Mouse (Mus musculus): ENCODE results near the gene Wipi1. TPM values are rescaled to one million over a fixed set of nuclear protein-coding genes. Genes with fewer than 3 reads are reported as not detected.
"Not testable (repeated sequence)": the region's sequence is repeated elsewhere in the genome, so short reads cannot be mapped to it uniquely, and the experiment has no call there.

Gene Wipi1
- polyA plus RNA-seq, 1 experiment from 2014 or later, result 10.7 TPM

GRCm38 (mm10) chr11:109634928-109635327, 23.2 kb upstream of the Wipi1 start:
- no peak overlapping the region for H3K27ac ChIP-seq
- 90% methylated on average over 9 of the region's 9 CpGs for WGBS (ENCODE audit: missing documents)
- H3K4me3 ChIP-seq (ENCODE audit: inconsistent target), result no peak overlapping the region
- no peaks in the 10 kb centered on the region for H3K36me3 ChIP-seq (ENCODE audit: inconsistent target)
- no peaks in the 10 kb centered on the region for H3K79me2 ChIP-seq (ENCODE audit: inconsistent target)

DNA sequence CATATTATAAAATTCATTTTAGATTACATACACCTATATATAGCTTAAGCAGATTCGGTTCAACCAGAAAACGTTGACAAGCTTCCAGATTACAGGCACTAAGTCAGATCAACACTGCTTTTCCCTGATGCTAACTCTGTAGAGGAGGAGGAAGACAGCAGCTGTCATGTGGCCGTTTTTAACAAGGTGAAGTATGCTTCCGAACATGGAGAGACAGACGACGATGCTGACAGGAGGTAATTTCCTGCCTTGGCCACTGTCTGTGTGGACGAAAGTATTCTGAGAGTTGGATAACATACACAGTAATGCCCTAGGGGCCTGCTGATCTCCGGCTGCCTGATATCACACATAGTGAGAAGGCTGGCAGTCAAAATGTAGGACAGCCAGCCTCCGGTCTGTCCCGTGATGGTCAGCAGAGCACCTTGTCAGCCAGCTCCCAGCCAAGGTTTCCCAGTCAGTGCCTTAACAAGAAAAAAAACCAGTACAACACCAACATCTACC, 17.3 kb upstream of the Wipi1 start:
- Histone ChIP-seq H3K4me3 (ENCODE audit: inconsistent target) (no peak overlapping the region), H3K36me3 (ENCODE audit: inconsistent target) (no peaks in the 10 kb centered on the region), H3K79me2 (ENCODE audit: inconsistent target) (no peaks in the 10 kb centered on the region), H3K27ac (no peak overlapping the region)
- 91% methylated on average over 10 of the region's 10 CpGs for WGBS (ENCODE audit: missing documents)

- H3K36me3 ChIP-seq (ENCODE audit: inconsistent target), result no peaks in the 10 kb centered on the region
- 91% methylated on average over 3 of the region's 3 CpGs for WGBS (ENCODE audit: missing documents)
- no peak overlapping the region for H3K27ac ChIP-seq
- H3K4me3 ChIP-seq (ENCODE audit: inconsistent target), result no peak overlapping the region
- H3K79me2 ChIP-seq (ENCODE audit: inconsistent target), result no peaks in the 10 kb centered on the region
These were observed 16.3 kb upstream of the Wipi1 start for GRCm38 (mm10) chr11:109628099-109628498.

DNA sequence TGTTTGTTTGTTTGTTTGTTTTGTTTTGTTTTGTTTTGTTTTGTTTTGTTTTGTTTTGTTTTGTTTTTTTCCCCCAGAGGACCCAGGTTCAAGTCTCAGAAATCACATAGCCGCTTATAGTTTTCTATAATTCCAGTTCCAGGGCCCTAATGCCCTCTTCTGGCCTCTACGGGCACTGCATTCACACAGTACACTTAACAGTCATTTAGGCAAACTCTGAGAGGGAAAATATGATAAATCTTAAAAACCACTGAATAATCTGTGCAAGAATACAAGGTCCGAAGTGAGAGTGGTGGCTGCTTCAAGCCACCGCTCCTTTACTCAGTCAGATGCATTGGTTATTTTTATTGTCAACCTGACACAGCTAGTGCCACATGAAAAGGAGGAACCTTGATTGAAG, 15.9 kb upstream of the Wipi1 start:
- Histone ChIP-seq H3K79me2 (ENCODE audit: inconsistent target) (no peaks in the 10 kb centered on the region), H3K27ac (no peak overlapping the region), H3K36me3 (ENCODE audit: inconsistent target) (no peaks in the 10 kb centered on the region), H3K4me3 (ENCODE audit: inconsistent target) (no peak overlapping the region)
- 90% methylated on average over 4 of the region's 4 CpGs for WGBS (ENCODE audit: missing documents)

- H3K27ac ChIP-seq, result no peak overlapping the region
- H3K36me3 ChIP-seq (ENCODE audit: inconsistent target), result no peaks in the 10 kb centered on the region
- WGBS (ENCODE audit: missing documents), result 82% methylated on average over 7 of the region's 7 CpGs
- H3K79me2 ChIP-seq (ENCODE audit: inconsistent target), result no peaks in the 10 kb centered on the region
- no peak overlapping the region for H3K4me3 ChIP-seq (ENCODE audit: inconsistent target)
These were observed 11.5 kb upstream of the Wipi1 start for GRCm38 (mm10) chr11:109623238-109623637.

GRCm38 (mm10) chr11:109622518-109623037, 10.8 kb upstream of the Wipi1 start:
- Histone ChIP-seq H3K27ac (no peak overlapping the region), H3K36me3 (ENCODE audit: inconsistent target) (no peaks in the 10 kb centered on the region), H3K4me3 (ENCODE audit: inconsistent target) (no peak overlapping the region), H3K79me2 (ENCODE audit: inconsistent target) (no peaks in the 10 kb centered on the region)
- 46% methylated on average over 15 of the region's 15 CpGs for WGBS (ENCODE audit: missing documents)

- WGBS (ENCODE audit: missing documents), result 9% methylated on average over 2 of the region's 2 CpGs
These were observed 9.4 kb upstream of the Wipi1 start for GRCm38 (mm10) chr11:109621183-109621582.

DNA sequence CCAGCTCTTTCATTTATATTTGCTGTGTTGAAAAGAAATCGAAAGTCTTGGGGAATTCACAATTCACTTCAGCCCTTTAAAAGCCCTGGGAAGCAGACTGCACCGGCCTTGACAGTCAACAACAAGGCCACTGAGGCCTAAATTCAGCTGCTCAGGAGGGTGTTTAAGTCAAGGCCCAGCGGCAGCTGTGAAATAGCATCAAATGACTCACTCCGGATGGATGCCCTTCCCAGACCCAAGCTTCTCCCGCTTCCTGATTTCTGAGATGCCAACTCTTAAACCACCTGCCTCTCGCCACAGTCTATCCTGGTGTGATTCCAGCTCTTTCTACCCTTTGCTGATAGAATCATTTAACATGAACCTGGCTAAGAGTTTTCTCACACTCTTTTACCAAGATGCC, 8.6 kb upstream of the Wipi1 start:
- WGBS (ENCODE audit: missing documents), result 85% methylated on average over 6 of the region's 6 CpGs
- H3K79me2 ChIP-seq (ENCODE audit: inconsistent target), result no peaks in the 10 kb centered on the region
- H3K36me3 ChIP-seq (ENCODE audit: inconsistent target), result no peaks in the 10 kb centered on the region
- no peak overlapping the region for H3K27ac ChIP-seq
- H3K4me3 ChIP-seq (ENCODE audit: inconsistent target), result no peak overlapping the region

More at GRCm38 (mm10) chr11:109621183-109621582, 9.4 kb upstream of the Wipi1 start:
- H3K27ac ChIP-seq, result no peak overlapping the region
- no peaks in the 10 kb centered on the region for H3K36me3 ChIP-seq (ENCODE audit: inconsistent target)
- no peak overlapping the region for H3K4me3 ChIP-seq (ENCODE audit: inconsistent target)
- no peaks in the 10 kb centered on the region for H3K79me2 ChIP-seq (ENCODE audit: inconsistent target)

GRCm38 (mm10) chr11:109619055-109619454, 7.3 kb upstream of the Wipi1 start:
- H3K27ac ChIP-seq; H3K79me2 ChIP-seq (ENCODE audit: inconsistent target); H3K36me3 ChIP-seq (ENCODE audit: inconsistent target); H3K4me3 ChIP-seq (ENCODE audit: inconsistent target): not testable (repeated sequence)
- WGBS (ENCODE audit: missing documents), result 40% methylated on average over 8 of the region's 8 CpGs

DNA sequence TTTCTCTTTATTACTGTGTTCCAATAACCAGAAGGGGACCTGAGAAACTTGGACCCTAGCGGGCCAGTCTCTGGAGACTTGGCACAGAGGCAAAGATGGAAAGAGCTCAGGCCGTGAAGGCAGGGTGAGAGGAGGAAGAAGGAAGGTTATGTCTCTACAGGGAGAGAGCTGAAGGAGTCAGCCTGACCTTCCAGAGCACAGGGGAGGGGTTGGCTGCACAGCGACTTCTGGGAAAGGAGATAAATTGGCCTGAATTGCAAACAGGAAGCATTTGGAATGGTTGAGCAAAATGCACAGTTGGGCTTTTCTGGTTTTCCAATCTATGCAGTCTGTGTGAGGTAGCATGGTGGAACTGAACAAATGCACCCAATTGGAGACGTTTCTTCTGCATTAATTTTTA, 5.0 kb upstream of the Wipi1 start:
- 45% methylated on average over 4 of the region's 4 CpGs for WGBS (ENCODE audit: missing documents)
- Histone ChIP-seq H3K27ac (peak overlapping the region; percentile 41), H3K79me2 (ENCODE audit: inconsistent target) (no peaks in the 10 kb centered on the region), H3K36me3 (ENCODE audit: inconsistent target) (no peaks in the 10 kb centered on the region), H3K4me3 (ENCODE audit: inconsistent target) (no peak overlapping the region)

DNA sequence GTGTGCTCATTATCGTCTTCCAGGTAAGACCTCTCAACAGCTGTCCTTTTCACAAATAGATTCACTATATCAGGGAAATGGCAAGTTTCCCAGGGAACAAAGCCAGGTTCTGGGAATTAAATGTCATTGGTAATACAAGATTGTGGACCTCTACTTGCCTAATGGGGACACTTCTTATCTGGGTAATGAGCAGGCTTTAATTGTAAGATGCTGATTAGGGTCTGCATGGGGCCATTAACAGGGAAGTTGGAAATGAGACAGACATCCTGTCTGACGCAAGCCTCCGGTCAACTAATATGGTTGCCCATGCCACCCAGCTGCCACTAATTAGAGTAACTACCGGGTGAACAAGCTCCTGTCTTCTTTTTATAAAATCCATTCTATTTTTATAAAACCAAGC, 4.6 kb upstream of the Wipi1 start:
- no peak overlapping the region for H3K4me3 ChIP-seq (ENCODE audit: inconsistent target)

GRCm38 (mm10) chr11:109615286-109615685, 3.5 kb upstream of the Wipi1 start:
- 7% methylated on average over 9 of the region's 9 CpGs for WGBS (ENCODE audit: missing documents)
- H3K79me2 ChIP-seq (ENCODE audit: inconsistent target), result no peaks in the 10 kb centered on the region
- peak overlapping the region; percentile 12; the same call in 1 of the 2 replicates for H3K27ac ChIP-seq
- H3K36me3 ChIP-seq (ENCODE audit: inconsistent target), result no peaks in the 10 kb centered on the region
- H3K4me3 ChIP-seq (ENCODE audit: inconsistent target), result no peak overlapping the region

More for the DNA sequence above, 4.6 kb upstream of the Wipi1 start:
- H3K36me3 ChIP-seq (ENCODE audit: inconsistent target), result no peaks in the 10 kb centered on the region
- H3K79me2 ChIP-seq (ENCODE audit: inconsistent target), result no peaks in the 10 kb centered on the region
- peak overlapping the region; percentile 41 for H3K27ac ChIP-seq
- 50% methylated on average over 4 of the region's 4 CpGs for WGBS (ENCODE audit: missing documents)

GRCm38 (mm10) chr11:109612871-109613529, 1.2 kb upstream of the Wipi1 start:
- Histone ChIP-seq H3K27ac (no peak overlapping the region), H3K79me2 (ENCODE audit: inconsistent target) (no peaks in the 10 kb centered on the region), H3K36me3 (ENCODE audit: inconsistent target) (no peaks in the 10 kb centered on the region), H3K4me3 (ENCODE audit: inconsistent target) (no peak overlapping the region)
- 84% methylated on average over 7 of the region's 7 CpGs for WGBS (ENCODE audit: missing documents)

- Histone ChIP-seq H3K79me2 (ENCODE audit: inconsistent target) (no peaks in the 10 kb centered on the region), H3K4me3 (ENCODE audit: inconsistent target) (peak overlapping the region; percentile 50), H3K36me3 (ENCODE audit: inconsistent target) (no peaks in the 10 kb centered on the region), H3K27ac (no peak overlapping the region)
- under 1% methylated on average over 26 of the region's 26 CpGs for WGBS (ENCODE audit: missing documents)
These were observed 918 bp downstream of the Wipi1 start for GRCm38 (mm10) chr11:109610795-109611302.

DNA sequence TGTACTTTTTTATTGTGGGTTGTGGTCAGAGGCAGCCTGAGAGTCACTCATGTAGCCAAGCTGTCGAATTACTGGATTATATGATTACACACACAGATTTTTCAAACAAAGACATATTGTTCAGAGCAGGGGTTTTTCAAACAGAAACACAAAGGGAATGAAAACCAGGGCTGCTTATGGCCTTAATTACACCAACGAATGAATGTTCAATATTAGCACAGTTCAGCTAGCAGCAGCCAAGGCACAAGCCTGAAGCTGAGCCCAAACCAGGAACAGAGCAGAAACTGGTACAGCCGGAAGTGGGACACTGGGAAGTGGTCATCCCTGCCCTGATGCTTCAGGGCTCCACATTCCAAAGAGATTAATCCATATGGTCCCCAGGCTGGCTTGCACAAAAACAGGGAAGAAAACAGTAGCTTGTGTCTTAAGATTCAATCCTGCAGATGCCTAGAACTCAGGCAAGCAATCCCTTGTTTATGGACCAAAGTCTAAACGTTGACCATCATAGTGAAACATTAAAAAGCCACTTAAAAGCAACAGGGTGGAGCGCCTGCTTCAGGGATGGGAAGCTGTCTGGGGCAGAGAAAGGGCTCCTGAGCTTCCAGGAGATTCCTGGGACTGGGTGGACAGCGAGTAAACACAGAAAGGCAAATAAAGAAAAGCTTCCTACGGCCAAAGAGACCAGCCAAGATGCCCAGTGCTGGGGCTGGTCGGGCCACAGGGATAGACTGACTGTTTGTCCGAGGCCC, 1.5 kb downstream of the Wipi1 start:
- no peak overlapping the region for H3K27ac ChIP-seq
- H3K4me3 ChIP-seq (ENCODE audit: inconsistent target), result peak overlapping the region; percentile 50
- 37% methylated on average over 9 of the region's 9 CpGs for WGBS (ENCODE audit: missing documents)
- no peaks in the 10 kb centered on the region for H3K36me3 ChIP-seq (ENCODE audit: inconsistent target)
- no peaks in the 10 kb centered on the region for H3K79me2 ChIP-seq (ENCODE audit: inconsistent target)
